10 mouse cellular contexts compared by ENCODE assay signal in the genomic region with DNA sequence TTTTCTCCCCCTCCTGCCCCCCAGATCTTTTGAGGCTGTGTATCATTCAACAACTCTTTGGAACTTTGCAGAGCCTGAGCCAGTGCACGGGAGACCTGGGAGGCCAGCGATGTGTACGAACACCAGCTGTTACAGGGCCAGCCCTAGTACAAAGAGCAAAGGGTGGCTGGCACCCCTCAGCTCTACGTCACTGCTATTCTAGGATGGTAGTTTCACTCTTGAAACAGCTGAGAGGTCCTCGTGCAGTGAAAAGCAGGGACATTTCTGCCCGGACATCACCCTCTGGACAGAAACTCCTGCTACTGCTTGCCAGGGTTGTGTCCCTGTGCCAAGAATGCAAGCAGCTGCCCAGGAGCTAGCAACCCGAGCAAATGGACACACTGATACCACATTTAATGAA.
DNase-seq lines count a peak whose midpoint lies in the region; ATAC-seq lines count a peak whose summit lies in the region.
"Had no signal": no experiment of that assay in that cellular context is flagged by ENCODE, and none has a peak within 500 bp of the region (broad histone marks: within the 10 kb centered on the region; RNA-seq: fewer than 3 reads in every experiment).

No protein-coding gene starts in this region.

- H3K9ac ChIP-seq in forebrain, embryonic 14.5 days (ENCODE audit: low read length) = no peak overlapping the region
- H3K9ac ChIP-seq in heart, embryonic 15.5 days = no peak overlapping the region
- H3K9ac ChIP-seq: embryonic facial prominence, embryonic 13.5 days had no signal

- no peaks in the 10 kb centered on the region for H3K27me3 ChIP-seq in heart, embryonic 10.5 days (ENCODE audit: insufficient read depth, poor library complexity, severe bottlenecking)
- H3K27me3 ChIP-seq in forebrain, embryonic 14.5 days (replicated peaks; ENCODE audit: control insufficient read depth, insufficient read depth, low read length) = no peaks in the 10 kb centered on the region
- peaks cover 4% of the 10 kb centered on the region; the same call in 1 of the 2 replicates for H3K27me3 ChIP-seq in heart, embryonic 15.5 days
- H3K27me3 ChIP-seq: embryonic facial prominence, embryonic 13.5 days had no signal

- peak overlapping the region; percentile 21; the same call in 1 of the 2 replicates for H3K4me2 ChIP-seq in forebrain, embryonic 14.5 days (ENCODE audit: low read length)
- H3K4me2 ChIP-seq in heart, embryonic 15.5 days = peak overlapping the region; percentile 40; the same call in 1 of the 2 replicates
- H3K4me2 ChIP-seq: embryonic facial prominence, embryonic 13.5 days had no signal

- H3K9me3 ChIP-seq in heart, embryonic 10.5 days = no peaks in the 10 kb centered on the region
- no peaks in the 10 kb centered on the region for H3K9me3 ChIP-seq in forebrain, embryonic 14.5 days (replicated peaks; ENCODE audit: control insufficient read depth, low read length)
- no peaks in the 10 kb centered on the region for H3K9me3 ChIP-seq in heart, embryonic 15.5 days (replicated peaks)
- H3K9me3 ChIP-seq: embryonic facial prominence, embryonic 13.5 days had no signal

- no peak overlapping the region for H3K4me3 ChIP-seq in heart, embryonic 10.5 days
- no peak overlapping the region for H3K4me3 ChIP-seq in forebrain, embryonic 14.5 days (ENCODE audit: low read depth, low read length)
- H3K4me3 ChIP-seq in heart, embryonic 15.5 days = peak overlapping the region; percentile 7; the same call in 1 of the 2 replicates
- H3K4me3 ChIP-seq: embryonic facial prominence, embryonic 13.5 days had no signal

- peaks cover 13% of the 10 kb centered on the region for H3K4me1 ChIP-seq in heart, embryonic 10.5 days
- H3K4me1 ChIP-seq in forebrain, embryonic 14.5 days (ENCODE audit: control insufficient read depth, insufficient read depth, low read length) = peaks cover 7% of the 10 kb centered on the region; the same call in 1 of the 2 replicates
- peaks cover 18% of the 10 kb centered on the region for H3K4me1 ChIP-seq in heart, embryonic 15.5 days (replicated peaks)

- H3K27ac ChIP-seq in heart, embryonic 10.5 days = no peak overlapping the region
- no peak overlapping the region for H3K27ac ChIP-seq in forebrain, embryonic 14.5 days (ENCODE audit: low read depth, low read length)
- H3K27ac ChIP-seq in heart, embryonic 15.5 days = peak overlapping the region; percentile 55
- H3K27ac ChIP-seq: macrophage had no signal

- ATAC-seq in forebrain, embryonic 14.5 days = peak; percentile 80
- ATAC-seq in heart, embryonic 15.5 days (replicated peaks; ENCODE audit: insufficient number of reproducible peaks, insufficient read depth, low FRiP score, low read depth) = peak; percentile 91

- 30% methylated on average over 7 of the region's 7 CpGs for WGBS in heart, embryonic 10.5 days
- 12% methylated on average over 7 of the region's 7 CpGs for WGBS in forebrain, embryonic 14.5 days
- 31% methylated on average over 7 of the region's 7 CpGs for WGBS in heart, embryonic 15.5 days

- peak; percentile 97 for DNase-seq in heart, adult 11 months
- DNase-seq in heart, embryonic 10.5 days (ENCODE audit: low spot score) = no peak
- peak; percentile 55 for DNase-seq in forebrain, embryonic 14.5 days (ENCODE audit: low spot score)
- DNase-seq in kidney, postnatal 36 days = peak; percentile 74 to 81
- no peak for DNase-seq in layer of hippocampus, postnatal 14 days (ENCODE audit: low spot score in 2 of 2)
- no peak for DNase-seq in layer of hippocampus, adult 18-20 months (ENCODE audit: low spot score in 2 of 2)
- DNase-seq in layer of hippocampus, adult 9-10 months (ENCODE audit: low spot score) = no peak

- no peaks in the 10 kb centered on the region for H3K36me3 ChIP-seq in heart, embryonic 10.5 days
- no peaks in the 10 kb centered on the region for H3K36me3 ChIP-seq in forebrain, embryonic 14.5 days (ENCODE audit: control insufficient read depth, insufficient read depth, low read length)
- no peaks in the 10 kb centered on the region for H3K36me3 ChIP-seq in heart, embryonic 15.5 days
- H3K36me3 ChIP-seq: embryonic facial prominence, embryonic 13.5 days had no signal

Comparison
In these comparisons a context has a peak if more than half of its experiments do, and no peak if none do; other contexts are left out.
1. DNase-seq: peak in heart, adult 11 months (single experiment), forebrain, embryonic 14.5 days (single experiment) and kidney, postnatal 36 days (2 of 2); none in heart, embryonic 10.5 days (single experiment), layer of hippocampus, postnatal 14 days (0 of 2), layer of hippocampus, adult 18-20 months (0 of 2) and layer of hippocampus, adult 9-10 months (single experiment).